Mouse (Mus musculus) left cerebral cortex, adult 11 months (tissue): Measurements from ENCODE around the gene Col9a1.

Source experiments
- DNase-seq: peaks from one replicate; pipeline ENCODE4 v3.0.0; 2022; ENCODE audit warnings: low spot score

Col9a1 gene

GRCm38 (mm10) chr1:24294979-24295942 lies 117.9 kb downstream of the Col9a1 start:
- DNase-seq = no peak

GRCm38 (mm10) chr1:24300700-24301099 lies 123.3 kb downstream of the Col9a1 start:
- DNase-seq = no peak
